Mouse (Mus musculus) gastrocnemius, postnatal 10 days (tissue): ENCODE results near the gene Adamts12. TPM values are rescaled to one million over a fixed set of nuclear protein-coding genes. Genes with fewer than 3 reads are reported as not detected.
A peak's percentile ranks its signal among the peaks of the same experiment; 100 is the strongest.

Source experiments
- DNase-seq: peaks from one replicate; pipeline ENCODE4 v3.0.0; 2021; ENCODE audit warnings: mixed read lengths
- total RNA-seq, 2 experiments: library from RNA; stranded (reverse); gene quantifications; 2 replicates each; pipeline ENCODE4 v1.2.3; 2021

Adamts12 gene
- total RNA-seq, 2 experiments from 2014 or later, result 22.3 to 28.0 TPM

- no peak for DNase-seq
These were observed 11.3 kb downstream of the Adamts12 start for GRCm38 (mm10) chr15:11075726-11076361.

- no peak for DNase-seq
These were observed 18.5 kb downstream of the Adamts12 start for GRCm38 (mm10) chr15:11082961-11083569.

- DNase-seq, result no peak
These were observed 19.1 kb downstream of the Adamts12 start for GRCm38 (mm10) chr15:11083678-11084077.

GRCm38 (mm10) chr15:11084241-11084992 is 19.8 kb downstream of the Adamts12 start:
- no peak for DNase-seq

- no peak for DNase-seq
These were observed 20.4 kb downstream of the Adamts12 start for GRCm38 (mm10) chr15:11084993-11085365.

GRCm38 (mm10) chr15:11089494-11089893 is 24.9 kb downstream of the Adamts12 start:
- no peak for DNase-seq

GRCm38 (mm10) chr15:11095566-11095965 is 31.0 kb downstream of the Adamts12 start:
- no peak for DNase-seq

GRCm38 (mm10) chr15:11097967-11098702 is 33.5 kb downstream of the Adamts12 start:
- DNase-seq, result no peak

GRCm38 (mm10) chr15:11098940-11099339 is 34.4 kb downstream of the Adamts12 start:
- no peak for DNase-seq

- DNase-seq, result no peak
These were observed 36.3 kb downstream of the Adamts12 start for GRCm38 (mm10) chr15:11100917-11101316.

GRCm38 (mm10) chr15:11105101-11105500 is 40.5 kb downstream of the Adamts12 start:
- no peak for DNase-seq

GRCm38 (mm10) chr15:11107376-11107775 is 42.8 kb downstream of the Adamts12 start:
- no peak for DNase-seq

GRCm38 (mm10) chr15:11114631-11115197 is 50.1 kb downstream of the Adamts12 start:
- DNase-seq, result no peak

- peak; percentile 46 for DNase-seq
These were observed 51.7 kb downstream of the Adamts12 start for GRCm38 (mm10) chr15:11116303-11116702.

GRCm38 (mm10) chr15:11116853-11117252 is 52.3 kb downstream of the Adamts12 start:
- DNase-seq, result no peak

- no peak for DNase-seq
These were observed 53.8 kb downstream of the Adamts12 start for GRCm38 (mm10) chr15:11118371-11118770.

- no peak for DNase-seq
These were observed 57.1 kb downstream of the Adamts12 start for GRCm38 (mm10) chr15:11121721-11122120.

- DNase-seq, result no peak
These were observed 60.8 kb downstream of the Adamts12 start for GRCm38 (mm10) chr15:11125361-11125760.

- peak; percentile 32 for DNase-seq
These were observed 63.9 kb downstream of the Adamts12 start for GRCm38 (mm10) chr15:11128457-11128856.

GRCm38 (mm10) chr15:11132586-11133558 is 68.3 kb downstream of the Adamts12 start:
- DNase-seq, result no peak

- DNase-seq, result no peak
These were observed 81.0 kb downstream of the Adamts12 start for GRCm38 (mm10) chr15:11145581-11145980.
